Mouse (Mus musculus): ENCODE results near the gene Btbd3. TPM values are rescaled to one million over a fixed set of nuclear protein-coding genes. Genes with fewer than 3 reads are reported as not detected.

The Btbd3 gene
- polyA plus RNA-seq, 1 experiment: 6.7 TPM

DNA sequence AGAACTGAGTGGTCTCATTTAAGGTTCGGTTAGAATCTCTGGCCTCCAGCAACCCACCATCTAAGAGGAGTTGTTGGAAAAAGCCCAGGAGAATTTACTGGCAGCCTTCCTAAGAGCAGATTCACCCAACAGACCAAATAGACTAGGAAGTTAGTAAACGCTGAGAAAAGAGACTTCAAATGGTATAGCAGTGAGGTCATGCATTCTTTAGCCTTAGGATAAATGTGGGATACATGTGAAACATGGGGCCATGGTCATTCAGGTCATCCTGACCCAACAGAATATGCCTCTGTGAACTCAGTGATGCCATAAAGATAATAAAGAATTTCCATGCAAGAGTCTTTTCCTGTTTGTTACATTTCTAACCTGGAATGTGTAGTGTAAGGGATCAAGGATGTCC, 8.4 kb upstream of the Btbd3 start:
- Histone ChIP-seq H3K4me1 (ENCODE audit: control insufficient read depth, insufficient read depth, low read length) (no peaks in the 10 kb centered on the region), H3K4me3 (ENCODE audit: insufficient read depth, low read depth, low read length) (no peak overlapping the region), H3K27ac (ENCODE audit: insufficient read depth, low read depth, low read length) (no peak overlapping the region), H3K36me3 (ENCODE audit: control insufficient read depth, insufficient read depth, low read length) (no peaks in the 10 kb centered on the region), H3K27me3 (replicated peaks; ENCODE audit: control insufficient read depth, insufficient read depth, low read length) (no peaks in the 10 kb centered on the region)
- WGBS: 59% methylated on average over 2 of the region's 2 CpGs
- DNase-seq: no peak
- TF ChIP-seq CTCF (conservative IDR thresholded peaks at IDR 0.05; ENCODE audit: insufficient read depth, insufficient read length, low read depth, low read length) (no peak), POLR2A (IDR thresholded peaks at IDR 0.05; ENCODE audit: low read depth, low read length) (no peak)

DNA sequence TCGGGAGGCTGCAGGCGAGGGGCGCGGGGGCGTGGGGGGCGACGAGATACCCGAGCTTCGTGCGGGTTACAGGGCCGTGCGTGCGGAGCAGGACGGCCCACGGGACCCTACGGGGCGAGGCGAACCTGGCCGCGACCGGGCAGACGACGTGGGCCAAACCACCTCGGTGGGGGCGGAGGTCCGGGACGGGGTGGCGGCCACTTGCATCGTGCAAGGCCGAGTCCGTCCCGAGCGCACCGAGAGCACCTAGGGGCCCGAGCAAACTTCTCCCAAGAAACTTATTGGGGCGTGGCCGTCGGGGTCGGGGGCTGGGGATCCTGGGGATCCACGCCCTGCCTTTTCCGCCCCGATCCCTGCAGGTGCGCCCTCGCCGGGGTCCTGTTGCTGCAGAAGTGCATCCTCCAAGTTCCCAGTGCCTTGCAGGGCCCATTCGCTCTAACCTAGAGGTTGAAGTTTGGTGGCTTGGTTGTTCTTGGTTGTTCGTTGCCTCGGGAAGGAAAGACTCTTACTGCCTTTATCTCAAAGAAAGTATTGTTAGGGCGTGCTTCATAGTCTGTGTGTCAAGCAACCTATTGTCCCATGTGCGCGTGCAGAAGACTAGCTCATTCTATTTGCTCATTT, 596 bp downstream of the Btbd3 start:
- no peaks in the 10 kb centered on the region for H3K27me3 ChIP-seq (replicated peaks; ENCODE audit: control insufficient read depth, insufficient read depth, low read length)
- H3K4me3 ChIP-seq (ENCODE audit: insufficient read depth, low read depth, low read length): peak overlapping the region; percentile 80
- TF ChIP-seq CTCF (conservative IDR thresholded peaks at IDR 0.05; ENCODE audit: insufficient read depth, insufficient read length, low read depth, low read length) (no peak), POLR2A (IDR thresholded peaks at IDR 0.05; ENCODE audit: low read depth, low read length) (no peak)
- peaks cover 11% of the 10 kb centered on the region for H3K4me1 ChIP-seq (ENCODE audit: control insufficient read depth, insufficient read depth, low read length)
- H3K27ac ChIP-seq (ENCODE audit: insufficient read depth, low read depth, low read length): peak overlapping the region; percentile 72; the same call in 1 of the 2 replicates
- DNase-seq: peak; percentile 44
- WGBS: under 1% methylated on average over 51 of the region's 51 CpGs
- H3K36me3 ChIP-seq (ENCODE audit: control insufficient read depth, insufficient read depth, low read length): no peaks in the 10 kb centered on the region

DNA sequence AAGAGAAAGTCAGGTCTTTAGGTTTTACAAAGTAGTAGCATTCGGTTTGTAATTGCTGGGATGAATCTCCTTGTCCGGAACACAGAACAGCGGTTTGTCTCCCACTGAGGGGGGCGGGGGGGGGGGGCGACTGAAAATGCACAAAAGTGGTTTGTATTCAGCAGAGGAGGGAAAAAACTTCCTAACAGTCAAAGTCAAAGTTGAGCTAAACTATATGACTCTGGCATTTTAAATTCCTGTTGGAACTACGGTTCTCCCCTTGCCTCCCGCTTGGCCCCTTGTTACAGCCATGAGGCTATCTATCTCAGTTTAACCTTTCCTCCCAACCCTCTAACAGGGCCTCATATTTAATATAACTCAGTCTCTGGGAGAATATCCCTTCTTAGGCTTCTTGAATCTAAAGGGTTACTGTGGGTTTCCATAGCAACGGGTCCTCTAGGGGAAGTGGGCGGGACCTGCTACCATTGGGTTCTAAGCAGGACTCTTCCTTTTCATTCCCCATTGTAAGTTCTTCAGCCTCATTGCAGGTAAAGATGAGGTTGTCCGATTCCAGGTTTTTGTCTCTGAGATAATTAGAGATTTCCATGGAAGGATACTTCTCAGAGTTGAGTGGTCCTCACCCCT, 1.4 kb downstream of the Btbd3 start:
- WGBS: 5% methylated on average over 10 of the region's 10 CpGs
- Histone ChIP-seq H3K36me3 (ENCODE audit: control insufficient read depth, insufficient read depth, low read length) (no peaks in the 10 kb centered on the region), H3K4me1 (ENCODE audit: control insufficient read depth, insufficient read depth, low read length) (peaks cover 11% of the 10 kb centered on the region), H3K27ac (ENCODE audit: insufficient read depth, low read depth, low read length) (no peak overlapping the region), H3K27me3 (replicated peaks; ENCODE audit: control insufficient read depth, insufficient read depth, low read length) (no peaks in the 10 kb centered on the region), H3K4me3 (ENCODE audit: insufficient read depth, low read depth, low read length) (peak overlapping the region; percentile 80)
- no peak for TF ChIP-seq POLR2A (IDR thresholded peaks at IDR 0.05; ENCODE audit: low read depth, low read length)
- DNase-seq: peak; percentile 75

DNA sequence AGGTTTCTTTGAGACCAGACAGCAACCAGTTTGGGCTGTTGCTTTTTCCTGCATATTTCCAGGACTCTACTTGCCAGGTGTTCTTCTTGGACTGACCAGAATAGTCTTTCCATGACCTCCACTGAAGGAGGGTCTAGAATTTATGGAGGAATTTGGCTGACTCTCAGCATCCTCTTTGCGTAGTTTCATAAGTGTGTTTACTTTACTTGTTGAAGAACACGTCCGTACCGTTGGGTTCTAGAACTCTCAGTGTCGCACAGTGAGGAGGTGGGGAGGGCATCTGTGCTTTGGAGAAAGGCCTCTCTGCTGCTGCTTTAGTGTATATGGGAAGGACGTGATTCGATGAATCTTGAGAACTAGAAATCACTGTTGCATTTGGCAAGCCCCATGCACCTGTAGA, 4.8 kb downstream of the Btbd3 start:
- Histone ChIP-seq H3K4me1 (ENCODE audit: control insufficient read depth, insufficient read depth, low read length) (peaks cover 20% of the 10 kb centered on the region), H3K27ac (ENCODE audit: insufficient read depth, low read depth, low read length) (no peak overlapping the region), H3K4me3 (ENCODE audit: insufficient read depth, low read depth, low read length) (no peak overlapping the region), H3K36me3 (ENCODE audit: control insufficient read depth, insufficient read depth, low read length) (no peaks in the 10 kb centered on the region), H3K27me3 (replicated peaks; ENCODE audit: control insufficient read depth, insufficient read depth, low read length) (no peaks in the 10 kb centered on the region)
- TF ChIP-seq CTCF (conservative IDR thresholded peaks at IDR 0.05; ENCODE audit: insufficient read depth, insufficient read length, low read depth, low read length) (no peak), POLR2A (IDR thresholded peaks at IDR 0.05; ENCODE audit: low read depth, low read length) (no peak)
- no peak for DNase-seq
- 72% methylated on average over 7 of the region's 7 CpGs for WGBS

DNA sequence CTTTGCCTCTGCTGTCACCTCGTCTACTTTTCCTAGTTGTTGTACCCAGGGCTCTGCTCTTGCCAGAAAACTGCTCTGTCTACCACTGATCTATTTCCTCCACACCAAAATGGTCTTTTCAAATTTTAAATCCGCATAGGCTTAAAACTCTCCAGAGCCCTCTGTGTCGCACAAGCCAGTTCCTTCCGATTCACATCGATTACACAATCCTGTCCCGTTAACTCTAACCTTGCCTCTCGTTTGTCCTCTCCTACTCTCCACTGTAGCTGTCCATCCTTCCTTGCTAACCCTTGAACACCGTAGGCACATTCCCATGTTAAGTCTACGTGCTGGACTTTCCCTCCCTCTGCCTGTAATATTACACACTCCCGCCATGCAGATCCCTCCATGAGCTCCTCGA, 6.5 kb downstream of the Btbd3 start:
- H3K4me3 ChIP-seq (ENCODE audit: insufficient read depth, low read depth, low read length): no peak overlapping the region
- no peaks in the 10 kb centered on the region for H3K27me3 ChIP-seq (replicated peaks; ENCODE audit: control insufficient read depth, insufficient read depth, low read length)
- H3K27ac ChIP-seq (ENCODE audit: insufficient read depth, low read depth, low read length): no peak overlapping the region
- no peaks in the 10 kb centered on the region for H3K36me3 ChIP-seq (ENCODE audit: control insufficient read depth, insufficient read depth, low read length)
- TF ChIP-seq CTCF (conservative IDR thresholded peaks at IDR 0.05; ENCODE audit: insufficient read depth, insufficient read length, low read depth, low read length) (no peak), POLR2A (IDR thresholded peaks at IDR 0.05; ENCODE audit: low read depth, low read length) (no peak)
- WGBS: 65% methylated on average over 11 of the region's 11 CpGs
- DNase-seq: no peak
- H3K4me1 ChIP-seq (ENCODE audit: control insufficient read depth, insufficient read depth, low read length): peaks cover 29% of the 10 kb centered on the region

DNA sequence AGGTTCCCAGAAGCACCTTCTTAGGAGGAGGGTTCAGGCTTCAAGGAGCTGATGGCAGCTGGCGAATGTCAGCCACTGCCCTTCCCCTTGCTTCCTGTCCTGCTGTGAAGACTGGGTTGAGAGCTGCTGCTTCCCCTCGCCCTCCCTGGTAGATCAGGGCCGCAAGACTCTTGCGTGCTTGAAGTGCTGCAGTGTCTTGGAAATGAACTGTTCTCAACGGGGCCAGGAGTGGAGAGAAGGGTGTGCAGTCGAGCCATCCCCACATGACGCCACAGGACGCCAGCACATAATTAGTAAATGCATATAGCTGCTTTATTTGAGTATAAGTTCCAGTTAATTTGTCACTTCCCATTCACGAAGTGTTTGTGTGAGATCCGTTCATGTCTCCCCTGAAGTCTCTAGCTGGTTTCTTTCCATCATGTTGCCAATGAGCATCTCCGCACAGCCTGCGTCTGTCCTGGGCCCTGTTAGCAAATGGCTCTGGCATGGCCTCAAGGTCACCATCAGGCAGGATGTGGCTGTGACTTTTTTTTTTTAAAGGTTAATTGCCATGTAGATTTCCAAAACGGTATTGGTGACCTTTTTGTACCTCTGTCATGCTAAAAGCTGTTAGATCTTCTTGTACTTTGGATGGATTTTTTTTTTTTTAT, 9.1 kb downstream of the Btbd3 start:
- no peak overlapping the region for H3K4me3 ChIP-seq (ENCODE audit: insufficient read depth, low read depth, low read length)
- H3K27ac ChIP-seq (ENCODE audit: insufficient read depth, low read depth, low read length): peak overlapping the region; percentile 4; the same call in 1 of the 2 replicates
- 32% methylated on average over 13 of the region's 13 CpGs for WGBS

DNA sequence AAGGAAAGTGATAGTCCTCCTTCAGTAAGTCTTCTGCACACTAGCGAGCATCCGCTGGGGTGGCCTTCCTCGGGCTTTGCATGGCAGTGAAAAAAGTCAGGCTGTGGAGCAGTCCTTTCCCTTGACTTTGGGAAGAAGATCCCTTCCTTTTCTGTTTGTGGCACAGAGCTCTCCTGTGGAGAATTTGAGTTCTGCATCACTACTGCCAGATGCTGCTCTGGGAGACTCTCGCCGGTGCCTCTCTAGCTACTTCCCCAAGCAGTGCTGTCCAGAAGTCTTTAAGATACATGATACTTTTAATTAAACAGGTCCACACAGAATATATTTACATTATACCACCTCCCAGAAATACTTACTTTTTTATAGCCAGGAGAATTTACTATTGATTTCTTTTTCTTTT, 10.3 kb downstream of the Btbd3 start:
- TF ChIP-seq CTCF (conservative IDR thresholded peaks at IDR 0.05; ENCODE audit: insufficient read depth, insufficient read length, low read depth, low read length) (no peak), POLR2A (IDR thresholded peaks at IDR 0.05; ENCODE audit: low read depth, low read length) (no peak)
- no peak for DNase-seq
- WGBS: 76% methylated on average over 5 of the region's 5 CpGs
- Histone ChIP-seq H3K4me3 (ENCODE audit: insufficient read depth, low read depth, low read length) (no peak overlapping the region), H3K4me1 (ENCODE audit: control insufficient read depth, insufficient read depth, low read length) (peaks cover 19% of the 10 kb centered on the region), H3K36me3 (ENCODE audit: control insufficient read depth, insufficient read depth, low read length) (no peaks in the 10 kb centered on the region), H3K27me3 (replicated peaks; ENCODE audit: control insufficient read depth, insufficient read depth, low read length) (no peaks in the 10 kb centered on the region), H3K27ac (ENCODE audit: insufficient read depth, low read depth, low read length) (no peak overlapping the region)

More for the DNA sequence above, 9.1 kb downstream of the Btbd3 start:
- no peaks in the 10 kb centered on the region for H3K27me3 ChIP-seq (replicated peaks; ENCODE audit: control insufficient read depth, insufficient read depth, low read length)
- DNase-seq: peak; percentile 43
- H3K4me1 ChIP-seq (ENCODE audit: control insufficient read depth, insufficient read depth, low read length): peaks cover 28% of the 10 kb centered on the region
- TF ChIP-seq POLR2A (IDR thresholded peaks at IDR 0.05; ENCODE audit: low read depth, low read length): no peak
- no peak for TF ChIP-seq CTCF (conservative IDR thresholded peaks at IDR 0.05; ENCODE audit: insufficient read depth, insufficient read length, low read depth, low read length)
- H3K36me3 ChIP-seq (ENCODE audit: control insufficient read depth, insufficient read depth, low read length): no peaks in the 10 kb centered on the region
